In the genomic region with DNA sequence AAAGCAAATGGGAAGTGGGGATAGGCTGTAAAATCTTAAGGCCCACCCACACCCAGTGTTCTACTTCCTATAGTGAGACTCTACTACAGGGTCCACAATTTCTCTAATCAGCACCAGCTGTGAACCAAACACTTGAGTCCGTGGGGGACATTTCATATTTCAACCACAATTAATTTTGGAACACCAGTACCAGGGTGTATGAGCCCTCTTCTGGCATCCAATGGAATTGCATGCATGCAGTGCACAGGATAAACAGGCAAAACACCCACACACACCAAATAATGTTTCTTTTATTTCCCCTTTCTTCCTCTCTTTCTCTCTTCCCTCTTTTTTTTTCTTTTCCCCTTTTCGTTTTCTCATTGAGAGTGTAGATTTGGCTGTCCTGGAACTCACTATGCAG, we compare ENCODE assay signal across 8 mouse cellular contexts.
DNase-seq lines count a peak whose midpoint lies in the region; ATAC-seq and TF ChIP-seq lines count a peak whose summit lies in the region.
"Had no signal": no experiment of that assay in that cellular context is flagged by ENCODE, and none has a peak within 500 bp of the region (broad histone marks: within the 10 kb centered on the region; RNA-seq: fewer than 3 reads in every experiment).

No protein-coding gene starts in this region.

- peak; percentile 28; the same call in 1 of the 2 replicates for ATAC-seq in G1E (ENCODE audit: extremely low read depth, insufficient number of reproducible peaks, low FRiP score, poor library complexity, severe bottlenecking)
- 0 out of 2 replicates have a peak, but pooled peaks have one; percentile 56 for ATAC-seq in monocyte, adult 5-6 weeks (replicated peaks; ENCODE audit: insufficient number of reproducible peaks, low FRiP score, low TSS enrichment, poor library complexity, severe bottlenecking)
- no peak for ATAC-seq in intestine, embryonic 15.5 days

- WGBS in intestine, embryonic 15.5 days, result 62% methylated on average over 2 of the region's 2 CpGs

- H3K4me1 ChIP-seq in G1E (ENCODE audit: insufficient read depth, low read depth, low read length), result peaks cover 7% of the 10 kb centered on the region; the same call in 1 of the 2 replicates
- no peaks in the 10 kb centered on the region for H3K4me1 ChIP-seq in intestine, embryonic 15.5 days (replicated peaks)
- H3K4me1 ChIP-seq: liver, embryonic 15.5 days had no signal

- DNase-seq in left cerebral cortex, adult 11 months (ENCODE audit: low spot score), result peak; percentile 12
- DNase-seq in left cerebral cortex, adult 8-10 months (ENCODE audit: low spot score in 2 of 2), result no peak
- peak; percentile 20 for DNase-seq in G1E (ENCODE audit: low spot score)
- DNase-seq in brain, adult 2 months (ENCODE audit: low read depth, low spot score), result peak; percentile 43
- DNase-seq in induced T-regulatory cell, adult 2 months (ENCODE audit: low read depth), result peak; percentile 51

- no peak overlapping the region for H3K9ac ChIP-seq in intestine, embryonic 15.5 days
- H3K9ac ChIP-seq: liver, embryonic 15.5 days had no signal

- H3K36me3 ChIP-seq in G1E (replicated peaks), result peaks cover 28% of the 10 kb centered on the region
- no peaks in the 10 kb centered on the region for H3K36me3 ChIP-seq in intestine, embryonic 15.5 days
- H3K36me3 ChIP-seq: liver, embryonic 15.5 days had no signal

- H3K4me2 ChIP-seq in intestine, embryonic 15.5 days (replicated peaks), result no peak overlapping the region
- H3K4me2 ChIP-seq: liver, embryonic 15.5 days had no signal

- H3K9me3 ChIP-seq in G1E (replicated peaks), result no peaks in the 10 kb centered on the region
- H3K9me3 ChIP-seq in intestine, embryonic 15.5 days, result no peaks in the 10 kb centered on the region
- H3K9me3 ChIP-seq: liver, embryonic 15.5 days had no signal

- peak; percentile 83 for TF ChIP-seq CTCF in G1E (IDR thresholded peaks at IDR 0.05; ENCODE audit: low read depth, low read length)

- no peak overlapping the region for H3K4me3 ChIP-seq in G1E (ENCODE audit: low read depth, low read length)
- no peak overlapping the region for H3K4me3 ChIP-seq in intestine, embryonic 15.5 days (replicated peaks)
- H3K4me3 ChIP-seq: liver, embryonic 15.5 days had no signal

- no peak overlapping the region for H3K27ac ChIP-seq in intestine, embryonic 15.5 days
- H3K27ac ChIP-seq: liver, embryonic 15.5 days had no signal

- H3K27me3 ChIP-seq in G1E (ENCODE audit: insufficient read depth, low read length), result no peaks in the 10 kb centered on the region
- no peaks in the 10 kb centered on the region for H3K27me3 ChIP-seq in intestine, embryonic 15.5 days (replicated peaks)
- H3K27me3 ChIP-seq: liver, embryonic 15.5 days had no signal

Comparison
In these comparisons a context has a peak if more than half of its experiments do, and no peak if none do; other contexts are left out.
1. DNase-seq: peak in left cerebral cortex, adult 11 months (single experiment), G1E (single experiment), brain, adult 2 months (single experiment) and induced T-regulatory cell, adult 2 months (single experiment); none in left cerebral cortex, adult 8-10 months (0 of 2).